Mouse (Mus musculus): Measurements from ENCODE around the gene H2afy. TPM values are rescaled to one million over a fixed set of nuclear protein-coding genes. Genes with fewer than 3 reads are reported as not detected.

Gene H2afy
- polyA plus RNA-seq (2012) = 387 and 451 TPM in 2 replicates

DNA sequence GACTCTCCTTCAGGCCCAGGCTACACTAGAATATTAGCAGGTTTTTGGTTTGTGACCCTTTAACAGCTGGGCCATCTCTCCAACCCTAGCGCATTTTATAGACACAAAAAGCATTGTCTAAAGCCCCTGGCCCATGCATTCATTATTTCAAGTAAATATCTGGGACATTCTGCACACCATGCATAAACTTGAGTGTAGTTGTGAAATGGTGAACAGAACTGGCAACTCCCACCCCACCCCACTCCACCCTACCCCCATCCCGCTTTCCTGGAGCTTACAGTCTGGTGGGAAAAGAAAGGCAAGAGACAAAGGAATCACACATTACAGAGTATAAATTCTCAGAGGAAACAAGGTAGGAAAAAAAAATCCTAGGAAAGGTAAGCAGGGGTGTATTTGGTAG, at the start of gene H2afy:
Gene H2afy (minus strand): TSS at position 162 of the 400 bp plus-strand sequence.
- no peak for TF ChIP-seq GATA1 (IDR thresholded peaks at IDR 0.05; ENCODE audit: low read length)

DNA sequence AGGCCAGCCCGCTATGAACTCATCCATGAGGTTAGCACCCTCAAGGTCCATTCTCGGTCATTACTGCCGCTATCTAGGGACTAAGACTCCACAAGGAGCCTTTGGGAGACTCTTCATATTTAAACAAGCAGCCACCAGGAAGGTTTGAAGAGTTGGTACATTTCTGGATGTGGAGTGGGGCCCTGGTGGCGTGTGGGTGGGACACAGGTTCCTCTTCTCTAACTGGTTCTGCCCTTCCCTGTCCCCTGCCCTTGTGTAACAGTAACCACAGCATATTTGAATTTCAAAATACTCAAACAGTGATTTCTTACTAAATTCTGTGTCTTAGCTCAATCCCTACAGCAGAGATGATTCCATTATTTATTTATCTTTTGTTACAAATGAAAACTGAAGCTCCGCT, 47.5 kb upstream of the H2afy start:
- no peak for TF ChIP-seq GATA1 (IDR thresholded peaks at IDR 0.05; ENCODE audit: low read length)

DNA sequence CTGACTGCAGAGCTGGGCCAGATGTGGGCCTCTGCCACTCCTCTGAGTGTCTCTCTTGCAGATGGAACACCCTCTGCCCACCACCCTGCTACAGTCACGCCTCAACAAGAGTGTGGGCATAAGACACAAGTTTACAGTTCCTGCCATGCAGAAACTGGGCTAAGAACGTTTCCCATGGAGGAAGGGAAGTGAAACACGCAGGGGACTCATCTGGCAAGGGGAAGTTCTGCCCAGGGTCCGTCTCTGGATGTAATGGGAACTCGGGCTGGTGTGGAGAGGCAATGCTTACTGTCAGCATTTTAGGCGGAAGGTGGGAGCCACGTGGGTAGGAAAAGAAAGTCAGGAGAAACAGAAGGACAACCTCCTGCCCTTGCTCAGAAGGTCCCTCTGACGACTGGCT, 45.3 kb upstream of the H2afy start:
- TF ChIP-seq GATA1 (IDR thresholded peaks at IDR 0.05; ENCODE audit: low read length) = no peak

DNA sequence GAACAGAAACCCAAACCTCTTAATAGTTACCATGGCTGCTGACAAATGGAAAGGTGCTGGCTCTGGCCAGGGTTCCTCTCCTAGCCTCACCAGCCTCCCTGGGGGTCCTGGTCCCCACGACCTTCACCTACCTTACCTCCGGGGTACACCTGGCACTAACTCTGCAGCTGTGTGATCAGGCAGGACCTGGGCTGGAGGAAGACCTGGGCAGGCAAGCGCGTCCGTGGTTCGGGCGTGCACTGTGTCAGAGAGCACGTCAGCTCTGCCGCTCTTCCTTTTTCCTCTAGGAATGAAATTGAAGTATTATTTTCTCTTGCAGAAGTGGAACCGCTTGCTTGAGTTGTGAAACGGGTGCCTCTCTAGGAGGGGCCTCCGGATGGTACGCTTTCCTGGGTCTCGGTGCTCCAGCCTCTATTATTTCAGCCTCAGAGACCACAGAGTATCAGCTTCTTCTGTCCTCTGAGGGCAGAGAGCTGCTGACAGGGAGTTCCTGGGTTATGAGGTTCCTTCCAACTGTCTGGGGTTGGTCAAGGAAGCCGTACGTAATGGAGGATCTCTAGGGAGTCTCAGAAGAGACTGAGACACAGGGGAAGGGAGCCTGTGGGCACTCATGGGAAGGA, 42.4 kb upstream of the H2afy start, which contains the start of gene Tifab:
Gene Tifab (minus strand): TSS at position 470 of the 620 bp plus-strand sequence.
- no peak for TF ChIP-seq GATA1 (IDR thresholded peaks at IDR 0.05; ENCODE audit: low read length)

DNA sequence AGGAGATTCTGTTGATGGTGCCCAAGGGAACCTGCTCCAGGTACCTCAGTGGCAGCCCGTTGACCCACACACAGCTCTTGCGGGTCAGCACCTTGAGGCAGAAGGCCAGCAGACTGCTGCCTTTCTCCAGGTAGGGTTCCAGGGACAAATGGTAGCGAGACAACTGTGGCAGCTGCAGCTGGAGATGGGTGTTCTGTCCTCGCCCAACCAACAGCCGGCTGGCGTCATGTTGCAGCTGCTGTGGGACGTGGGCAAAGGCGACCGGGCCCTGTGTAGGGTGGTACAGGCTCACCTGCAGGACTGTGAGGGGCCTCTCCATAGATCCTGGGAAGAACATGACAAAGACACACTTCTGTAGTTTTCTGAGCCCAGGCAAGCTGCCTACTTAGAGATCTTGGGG, 40.1 kb upstream of the H2afy start:
- TF ChIP-seq GATA1 (IDR thresholded peaks at IDR 0.05; ENCODE audit: low read length) = no peak

DNA sequence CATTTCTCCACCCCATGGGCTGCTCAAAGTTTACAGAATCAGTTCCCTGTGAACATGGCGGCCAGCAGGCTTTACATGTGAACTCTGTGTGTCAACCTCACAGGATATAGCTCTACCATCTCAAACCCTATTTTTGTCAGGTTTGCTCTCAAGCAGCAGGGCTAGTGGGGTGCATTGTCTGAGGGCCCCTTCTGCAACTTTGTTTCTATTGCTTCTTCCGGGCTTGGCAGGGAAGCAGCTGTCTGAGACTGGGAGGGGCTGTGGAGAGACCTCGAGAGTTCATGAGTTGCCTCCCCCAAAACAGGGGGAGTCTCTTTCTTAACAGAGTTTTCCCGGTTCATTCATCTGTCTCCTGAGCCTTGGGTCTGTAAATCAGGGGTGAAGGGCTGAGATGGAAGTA, 39.7 kb upstream of the H2afy start:
- TF ChIP-seq GATA1 (IDR thresholded peaks at IDR 0.05; ENCODE audit: low read length) = no peak

DNA sequence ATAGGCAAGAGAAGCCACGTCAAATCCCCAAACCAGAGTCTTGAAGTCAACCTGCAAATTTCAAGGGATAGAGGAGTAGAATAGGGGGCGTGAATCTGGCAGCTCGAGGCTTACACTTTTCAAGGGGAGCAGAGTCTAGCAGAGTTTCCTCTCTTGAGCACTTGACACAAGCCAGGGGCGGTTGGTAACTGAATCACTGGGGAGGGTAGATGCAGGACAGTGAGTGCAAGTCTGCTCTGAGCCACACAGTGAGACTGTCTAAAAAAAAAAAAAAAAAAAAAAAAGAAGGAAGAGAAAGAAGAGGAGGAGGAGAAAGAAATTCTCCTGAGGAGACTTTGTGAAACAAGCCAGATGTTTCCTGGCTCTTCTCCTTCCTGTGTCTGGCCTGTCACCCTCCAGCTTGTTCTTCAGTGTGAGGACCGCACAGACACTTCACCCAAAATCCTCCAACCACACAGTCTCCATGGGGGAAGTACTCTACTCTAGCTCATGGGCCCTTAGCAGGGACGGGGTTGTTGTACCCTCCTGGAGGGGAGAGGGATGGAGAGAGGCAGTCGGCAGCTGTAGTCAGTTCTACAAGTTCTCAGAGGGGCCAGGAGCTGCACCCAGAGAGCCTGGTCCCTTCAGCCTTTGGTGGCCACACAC, 36.9 kb upstream of the H2afy start:
- no peak for TF ChIP-seq GATA1 (IDR thresholded peaks at IDR 0.05; ENCODE audit: low read length)

DNA sequence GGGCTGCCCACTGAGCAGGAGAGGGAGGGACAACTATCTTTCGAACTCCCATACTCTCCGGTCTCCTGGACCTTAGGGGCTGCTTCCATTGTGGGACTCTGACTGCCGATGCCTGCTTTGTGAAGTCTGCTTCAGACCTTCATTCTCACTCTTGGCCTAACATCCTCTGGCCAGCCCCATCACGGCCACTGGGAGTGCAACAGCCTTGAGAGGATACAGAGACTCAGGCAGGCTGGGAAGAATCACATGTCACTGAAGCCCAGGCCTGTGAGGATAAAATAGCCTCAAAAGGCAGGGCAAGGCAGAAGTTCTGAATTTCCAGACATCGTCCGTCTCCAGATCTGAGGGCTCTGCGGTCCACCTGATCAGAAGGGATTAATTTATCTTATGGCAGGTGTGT, 35.9 kb upstream of the H2afy start:
- no peak for TF ChIP-seq GATA1 (IDR thresholded peaks at IDR 0.05; ENCODE audit: low read length)

DNA sequence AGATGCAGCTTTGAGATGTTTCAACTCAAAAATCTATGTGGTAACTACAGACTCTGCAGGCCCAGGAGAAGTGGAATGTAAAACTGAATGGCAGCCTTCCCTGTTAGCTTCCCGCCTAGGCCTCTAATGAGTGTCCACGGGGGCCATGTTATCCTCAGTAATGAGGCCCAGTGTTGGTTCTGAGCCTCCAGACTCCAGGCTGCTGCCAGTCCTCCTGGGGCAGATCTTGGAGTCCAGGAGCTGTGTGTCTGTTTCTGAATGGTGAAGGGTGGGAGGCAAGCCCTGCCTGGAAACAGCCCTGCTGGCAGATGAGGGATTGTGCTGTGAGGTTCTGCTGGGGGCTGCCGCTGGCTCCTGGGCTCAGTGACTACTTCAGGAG, 32.2 kb upstream of the H2afy start:
- TF ChIP-seq GATA1 (IDR thresholded peaks at IDR 0.05; ENCODE audit: low read length) = no peak

DNA sequence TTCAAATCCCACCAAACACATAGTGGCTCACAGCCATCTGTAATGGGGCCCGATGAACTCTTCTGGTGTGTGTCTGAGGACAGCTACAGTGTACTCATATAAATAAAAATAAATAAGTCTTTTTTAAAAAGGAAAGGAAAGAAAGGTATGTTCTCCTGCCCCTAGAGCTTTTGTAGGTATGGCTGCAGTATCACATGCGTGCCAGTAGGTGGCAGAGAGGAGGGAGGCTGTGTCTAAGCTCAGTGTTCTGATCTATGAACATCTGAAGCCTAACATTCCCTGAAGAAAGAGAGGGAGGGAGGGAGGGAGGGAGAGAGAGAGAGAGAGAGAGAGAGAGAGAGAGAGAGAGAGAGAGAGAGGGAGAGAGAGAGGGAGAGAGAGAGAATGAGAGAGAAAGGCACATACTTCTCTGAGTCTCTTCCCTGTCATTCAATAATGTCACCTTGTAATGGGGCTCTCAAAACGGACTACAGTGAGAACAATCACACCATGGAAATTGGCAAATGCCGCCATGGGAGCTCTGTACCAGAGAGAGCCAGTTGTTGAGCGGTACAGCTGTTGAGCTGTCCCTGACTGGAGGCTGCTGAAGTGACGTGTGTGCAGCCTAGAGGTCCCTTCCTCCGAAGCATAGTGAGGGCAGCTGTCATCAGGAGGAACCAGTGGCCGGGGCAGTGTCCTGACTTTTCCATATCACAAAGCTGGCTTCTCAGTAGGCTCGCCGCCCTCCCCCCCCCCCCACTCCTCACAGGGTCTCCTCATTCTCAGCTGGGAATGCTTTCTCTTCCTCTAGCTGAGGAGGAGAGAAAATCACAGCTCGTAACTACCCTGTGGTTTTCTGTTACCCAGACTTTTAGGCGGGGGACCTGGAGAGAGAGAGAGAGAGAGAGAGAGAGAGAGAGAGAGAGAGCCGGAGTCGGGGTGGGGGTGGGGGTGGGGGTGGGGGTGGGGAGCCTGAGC, 31.6 kb upstream of the H2afy start:
- TF ChIP-seq GATA1 (IDR thresholded peaks at IDR 0.05; ENCODE audit: low read length) = no peak

DNA sequence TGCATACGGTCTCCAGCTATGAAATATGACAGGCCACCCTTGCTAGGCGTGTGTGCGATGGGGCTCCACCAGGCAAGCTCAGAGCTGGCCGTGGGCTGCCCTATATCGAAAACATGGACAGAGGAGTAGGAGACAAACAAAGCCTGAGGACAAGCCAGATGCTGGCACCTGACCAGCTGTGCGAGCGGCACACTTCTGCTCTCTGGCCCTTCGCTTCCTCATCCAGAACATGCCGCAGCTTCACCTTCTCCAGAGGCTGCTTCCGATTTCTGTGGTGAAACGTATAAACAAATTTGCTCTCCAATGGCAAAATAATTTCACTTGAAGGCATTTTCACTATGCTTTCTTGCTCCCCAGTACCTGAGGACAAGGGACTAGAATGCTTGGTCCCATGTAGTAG, 29.4 kb upstream of the H2afy start:
- no peak for TF ChIP-seq GATA1 (IDR thresholded peaks at IDR 0.05; ENCODE audit: low read length)

DNA sequence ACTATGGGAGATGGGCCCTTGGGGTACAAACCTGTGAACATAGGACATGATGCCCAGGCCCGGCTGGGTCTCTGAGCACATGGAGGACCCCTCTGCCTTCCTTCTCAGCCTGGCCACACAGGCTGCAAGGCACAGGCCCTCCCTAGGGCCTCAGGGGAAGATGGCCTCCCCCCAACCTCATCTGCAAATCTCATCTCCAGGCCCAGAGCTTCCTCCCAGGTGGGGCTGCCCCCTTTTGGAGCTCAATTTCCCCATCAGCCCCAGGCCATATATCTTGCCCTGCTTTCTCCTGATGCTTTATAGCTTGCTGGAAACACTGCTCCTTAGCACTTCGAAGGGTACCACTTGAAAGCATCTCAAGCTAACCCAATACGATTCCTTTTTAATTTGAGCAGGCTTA, 28.2 kb upstream of the H2afy start:
- no peak for TF ChIP-seq GATA1 (IDR thresholded peaks at IDR 0.05; ENCODE audit: low read length)

DNA sequence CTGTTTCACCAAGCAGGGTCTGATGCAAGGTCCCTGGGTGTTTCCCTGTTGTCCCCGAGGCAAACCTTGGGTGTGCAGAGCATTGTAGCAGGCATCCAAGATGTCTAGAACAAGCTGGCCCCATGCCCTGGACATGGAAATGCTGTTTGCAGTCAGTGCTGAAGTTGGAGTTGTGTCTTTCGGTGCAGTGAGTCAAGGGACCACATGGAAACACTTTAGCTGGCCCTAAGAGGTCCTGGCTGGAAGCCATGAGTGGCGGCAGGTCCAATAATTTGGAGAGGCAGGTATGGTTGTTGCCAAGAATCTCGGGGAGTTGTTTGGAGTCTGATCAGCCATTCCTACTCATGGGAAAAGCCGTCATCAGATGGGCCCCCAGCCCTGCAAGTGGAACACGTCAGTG, 27.6 kb upstream of the H2afy start:
- TF ChIP-seq GATA1 (IDR thresholded peaks at IDR 0.05; ENCODE audit: low read length) = no peak

DNA sequence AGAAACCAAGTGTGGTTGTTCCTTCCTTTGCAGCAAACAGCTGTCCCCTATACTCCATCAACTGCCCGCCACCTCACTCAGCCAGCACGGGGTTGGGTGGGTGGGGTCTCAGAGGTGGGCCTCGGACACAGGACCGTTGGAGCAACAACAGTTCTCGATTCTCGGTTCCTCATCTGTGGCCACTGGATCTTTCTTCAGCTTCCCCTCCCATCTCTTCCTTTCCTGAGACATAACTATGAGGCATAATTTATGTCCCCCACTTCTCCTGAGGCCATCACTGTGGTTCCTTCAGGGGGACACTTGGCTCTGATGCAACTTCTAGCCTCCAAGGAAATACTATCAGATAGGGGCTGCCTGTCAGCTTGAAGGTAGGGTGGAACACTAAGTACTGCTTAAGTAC, 26.7 kb upstream of the H2afy start:
- no peak for TF ChIP-seq GATA1 (IDR thresholded peaks at IDR 0.05; ENCODE audit: low read length)

DNA sequence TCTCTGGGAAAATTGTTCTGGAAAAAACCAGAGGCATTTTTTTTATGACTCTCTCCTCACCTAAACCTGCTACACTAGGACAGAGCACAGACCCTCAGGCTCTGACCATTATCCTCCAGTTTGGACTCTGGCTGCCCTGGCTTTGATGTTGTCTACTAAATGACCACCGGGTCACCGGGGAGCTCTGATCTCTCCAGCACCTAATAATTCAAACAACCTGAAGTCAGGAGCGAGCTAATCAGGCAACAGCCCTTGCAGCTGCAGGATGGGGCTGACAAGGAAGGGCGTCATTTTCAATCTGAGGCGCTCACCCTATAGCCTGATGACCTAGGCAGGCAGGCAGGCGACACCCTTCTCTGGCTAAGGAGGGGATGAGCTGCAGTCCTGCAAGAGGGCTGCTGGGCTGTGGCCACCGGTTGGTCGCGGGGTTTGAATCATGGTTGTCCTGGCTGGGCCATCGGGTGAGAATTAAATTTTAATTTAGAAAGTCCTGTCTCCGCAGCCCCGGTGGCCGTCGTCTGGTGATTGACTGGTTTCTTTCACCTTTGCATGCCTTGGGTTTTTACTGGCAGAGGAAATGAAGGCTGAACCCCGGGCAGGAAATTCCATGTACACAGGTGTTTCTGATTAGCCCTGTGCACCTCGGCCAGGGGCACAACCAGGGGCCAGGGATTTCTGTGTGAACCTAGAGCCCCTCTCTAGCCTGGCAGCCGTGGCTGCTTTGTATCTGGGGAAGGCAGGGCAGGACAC, 23.6 kb upstream of the H2afy start:
- no peak for TF ChIP-seq GATA1 (IDR thresholded peaks at IDR 0.05; ENCODE audit: low read length)
